Mouse (Mus musculus) CH12.LX (cell line): ENCODE data around the gene Gm20388.

Experiments
- BHLHE40 ChIP-seq: IDR thresholded peaks from 2 replicates; pipeline ENCODE4 v1.6.1; 2011; ENCODE audit warnings: mild to moderate bottlenecking, low read depth, low read length, improper control_type of control experiment
- CTCF ChIP-seq, 2 experiments: IDR thresholded peaks in 1 of 2; conservative IDR thresholded peaks in 1 of 2; 2 replicates each; pipeline ENCODE4 v1.5.1; 2011 to 2012; ENCODE audit warnings: low read depth in 2 of 2, low read length in 2 of 2, improper control_type of control experiment in 1 of 2, inconsistent platforms in 1 of 2, mild to moderate bottlenecking in 1 of 2, moderate library complexity in 1 of 2
- HCFC1 ChIP-seq: IDR thresholded peaks from 2 replicates; pipeline ENCODE4 v1.6.1; 2012; ENCODE audit warnings: low read depth, mild to moderate bottlenecking, inconsistent platforms, low read length, improper control_type of control experiment
- IRF4 ChIP-seq: IDR thresholded peaks from 2 replicates; pipeline ENCODE4 v1.6.1; 2014; ENCODE audit warnings: low read depth, mild to moderate bottlenecking, inconsistent platforms, low read length, improper control_type of control experiment
- MAFK ChIP-seq: IDR thresholded peaks from 2 replicates; pipeline ENCODE4 v1.6.1; 2011; ENCODE audit warnings: low read length, improper control_type of control experiment; ENCODE audit not compliant: insufficient replicate concordance
- MAZ ChIP-seq: IDR thresholded peaks from 2 replicates; pipeline ENCODE4 v1.6.1; 2012; ENCODE audit warnings: low read depth, mild to moderate bottlenecking, inconsistent platforms, low read length, improper control_type of control experiment, moderate library complexity
- MYC ChIP-seq: IDR thresholded peaks from 2 replicates; pipeline ENCODE4 v1.6.1; 2011; ENCODE audit warnings: low read depth, mild to moderate bottlenecking, improper control_type of control experiment, low read length
- POLR2A ChIP-seq: IDR thresholded peaks from 2 replicates; pipeline ENCODE4 v1.6.1; 2011; ENCODE audit warnings: low read depth, mild to moderate bottlenecking, improper control_type of control experiment, low read length
- SMC3 ChIP-seq: IDR thresholded peaks from 2 replicates; pipeline ENCODE4 v1.6.1; 2011; ENCODE audit warnings: low read depth, low read length, improper control_type of control experiment
- TCF12 ChIP-seq: IDR thresholded peaks from 2 replicates; pipeline ENCODE4 v1.6.1; 2014; ENCODE audit warnings: low read depth, mild to moderate bottlenecking, inconsistent platforms, low read length, improper control_type of control experiment
- UBTF ChIP-seq: IDR thresholded peaks from 2 replicates; pipeline ENCODE4 v1.6.1; 2012; ENCODE audit warnings: low read depth, mild to moderate bottlenecking, inconsistent platforms, low read length, improper control_type of control experiment, moderate library complexity
- ZKSCAN1 ChIP-seq: IDR thresholded peaks from 2 replicates; pipeline ENCODE4 v1.6.1; 2012; ENCODE audit warnings: low read depth, inconsistent platforms, low read length, improper control_type of control experiment, borderline replicate concordance

- TF ChIP-seq CTCF (conservative IDR thresholded peaks at IDR 0.05 in 1 of 2, IDR thresholded peaks at IDR 0.05 in 1 of 2; ENCODE audit: low read depth in 2 of 2, low read length in 2 of 2), result no peak
- TF ChIP-seq MAZ, result no peak
- TF ChIP-seq POLR2A, result no peak
- TF ChIP-seq TCF12, result no peak
- no peak for TF ChIP-seq SMC3
- TF ChIP-seq ZKSCAN1, result no peak
- TF ChIP-seq IRF4, result no peak
- no peak for TF ChIP-seq BHLHE40
- no peak for TF ChIP-seq MYC
- TF ChIP-seq UBTF, result no peak
- TF ChIP-seq MAFK, result no peak
- TF ChIP-seq HCFC1, result no peak
Measured at GRCm38 (mm10) chr8:122469965-122470364, 2559.3 kb downstream of the Gm20388 start.
